Mouse (Mus musculus) 3134 (cell line): Measurements from ENCODE around the gene Ctrc.
A peak's percentile ranks its signal among the peaks of the same experiment; 100 is the strongest.
"Not testable (repeated sequence)": the region's sequence is repeated elsewhere in the genome, so short reads cannot be mapped to it uniquely, and the experiment has no call there.

ENCODE experiments used
- DNase-seq: peaks from one replicate; pipeline ENCODE4 v3.0.0-alpha.2; 2011; ENCODE audit warnings: low spot score; ENCODE audit not compliant: insufficient read length; ENCODE audit errors: extremely low read depth

Gene Ctrc

DNA sequence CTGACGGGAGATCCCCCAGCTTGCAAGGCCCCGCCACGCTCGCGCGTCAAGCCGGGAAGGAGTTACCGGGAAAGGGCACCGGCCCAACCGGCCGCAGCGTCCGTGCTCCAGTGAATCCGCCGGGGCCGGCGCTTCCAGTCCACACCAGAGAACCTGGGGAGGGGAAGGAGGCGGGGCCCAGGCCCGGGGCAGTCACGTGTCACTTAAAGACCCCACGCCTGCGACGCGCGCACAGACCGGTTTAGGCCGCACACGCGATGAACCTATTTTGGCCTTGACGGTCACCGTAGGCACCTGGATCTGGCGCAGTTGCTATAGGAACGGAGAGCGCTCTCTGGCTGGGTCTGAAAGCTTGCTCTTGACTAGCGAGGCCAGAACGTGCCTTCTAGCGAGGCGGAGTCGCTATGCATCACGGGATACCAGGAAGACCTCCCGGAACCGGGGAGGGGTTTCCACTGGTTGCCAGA lies 55.6 kb downstream of the Ctrc start, which contains the start of gene Dnajc16:
Dnajc16 (minus strand) TSS at position 408 of the 467 bp plus-strand sequence.
- DNase-seq, result peak; percentile 96

DNA sequence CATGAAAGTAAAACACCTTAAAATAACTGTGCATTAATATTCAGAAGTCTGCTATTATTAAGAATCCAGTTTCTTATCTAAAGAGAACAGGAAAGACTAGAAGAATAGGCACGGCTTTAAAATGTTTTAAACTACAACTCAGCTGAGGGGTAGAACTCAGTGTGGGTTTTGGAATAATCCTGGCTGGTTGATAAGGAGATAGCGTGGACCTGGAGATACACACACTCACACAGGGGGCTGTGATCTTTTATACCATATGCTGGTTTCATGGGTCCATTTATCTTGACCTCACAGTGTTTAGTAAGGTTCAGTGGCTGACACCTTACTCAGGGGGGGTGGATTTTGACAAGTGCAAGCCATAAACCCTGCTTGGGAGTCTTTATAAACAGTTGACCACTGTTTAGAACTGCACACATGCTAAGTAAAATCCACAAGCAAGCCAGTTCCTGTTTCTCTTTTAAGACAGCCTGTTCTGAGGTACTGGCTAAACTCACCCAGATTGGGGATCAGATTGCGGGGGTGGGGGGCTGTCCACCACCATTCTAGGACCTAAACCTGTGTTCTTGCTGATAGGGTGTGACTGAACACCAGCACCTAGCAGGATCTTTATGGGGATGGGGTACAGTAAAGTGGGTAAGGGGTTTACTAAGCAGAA lies 56.5 kb downstream of the Ctrc start:
- DNase-seq, result no peak

DNA sequence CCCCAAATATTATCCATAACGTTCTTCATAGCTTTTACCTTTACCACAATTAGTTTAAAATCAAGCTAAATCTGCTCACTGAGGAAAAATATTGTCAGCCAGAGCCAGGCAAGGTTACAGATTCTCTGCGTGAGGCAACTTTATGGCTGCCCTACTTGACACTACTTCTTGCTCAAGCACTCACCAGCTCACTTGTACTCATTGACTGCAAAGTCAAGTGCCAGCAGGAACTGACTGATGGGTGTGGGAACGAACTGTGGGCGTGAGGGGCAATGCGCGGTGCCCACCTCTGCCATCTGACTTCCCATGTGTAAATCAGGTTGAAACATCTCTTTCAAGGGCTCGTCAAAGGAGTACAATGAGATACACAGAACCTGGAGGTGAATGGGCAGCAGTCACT lies 58.7 kb downstream of the Ctrc start:
- no peak for DNase-seq

DNA sequence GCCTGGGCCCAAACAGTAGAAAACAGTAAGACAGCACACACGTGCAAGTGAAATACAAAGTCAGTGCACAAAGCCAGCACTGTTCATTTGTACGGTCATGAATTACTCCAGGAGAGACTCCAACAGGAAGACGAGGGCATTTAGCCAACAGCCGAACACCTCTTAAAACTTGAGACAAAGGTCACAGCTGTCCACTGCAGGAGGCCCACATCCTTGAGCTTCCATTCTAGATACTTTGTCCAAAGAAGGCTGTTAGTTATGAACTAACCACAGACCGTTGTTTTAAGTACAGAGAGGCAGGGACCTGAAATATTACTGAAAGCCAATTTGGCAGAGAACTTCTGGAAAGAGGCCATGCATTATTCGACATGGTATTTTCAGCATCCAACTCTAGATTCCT lies 59.1 kb downstream of the Ctrc start:
- no peak for DNase-seq

DNA sequence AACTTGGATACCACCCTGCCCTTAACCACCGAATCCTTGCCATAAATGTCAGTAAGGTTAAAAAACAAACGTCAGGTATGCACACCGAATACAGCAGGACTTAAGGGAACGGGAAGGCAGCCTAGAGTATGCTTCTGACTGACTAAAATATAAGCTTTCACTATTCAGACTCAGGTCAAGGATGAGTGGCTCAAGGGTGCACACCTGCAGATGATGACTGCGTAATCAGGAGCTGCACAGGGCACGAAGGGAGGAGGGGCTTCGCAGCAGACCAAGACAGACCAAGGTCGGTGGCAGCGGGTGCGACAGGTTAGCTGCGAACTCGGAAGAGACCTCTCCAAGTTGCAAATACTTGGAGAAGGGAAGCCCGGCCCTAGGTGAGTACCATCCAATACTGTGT lies 60.0 kb downstream of the Ctrc start:
- DNase-seq, result no peak

DNA sequence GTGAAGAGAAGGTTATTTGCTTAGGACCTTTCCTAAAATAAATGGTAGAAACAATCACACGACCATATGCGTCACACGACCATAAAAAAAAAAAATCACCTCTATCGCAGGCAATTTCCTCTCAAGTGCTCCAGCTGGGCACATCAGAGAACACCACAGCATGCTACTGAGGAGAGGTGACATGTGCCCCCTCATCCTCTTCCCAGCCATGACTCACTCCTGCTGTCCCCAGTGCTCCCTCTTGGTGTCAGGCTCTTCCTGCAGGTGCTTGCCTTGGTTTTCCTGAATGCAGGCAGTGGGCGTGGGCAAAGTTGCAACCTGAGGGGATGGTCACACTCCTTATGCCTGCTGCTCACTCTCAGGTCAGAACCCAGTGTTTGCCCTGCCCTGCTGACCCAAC lies 61.3 kb downstream of the Ctrc start:
- no peak for DNase-seq

DNA sequence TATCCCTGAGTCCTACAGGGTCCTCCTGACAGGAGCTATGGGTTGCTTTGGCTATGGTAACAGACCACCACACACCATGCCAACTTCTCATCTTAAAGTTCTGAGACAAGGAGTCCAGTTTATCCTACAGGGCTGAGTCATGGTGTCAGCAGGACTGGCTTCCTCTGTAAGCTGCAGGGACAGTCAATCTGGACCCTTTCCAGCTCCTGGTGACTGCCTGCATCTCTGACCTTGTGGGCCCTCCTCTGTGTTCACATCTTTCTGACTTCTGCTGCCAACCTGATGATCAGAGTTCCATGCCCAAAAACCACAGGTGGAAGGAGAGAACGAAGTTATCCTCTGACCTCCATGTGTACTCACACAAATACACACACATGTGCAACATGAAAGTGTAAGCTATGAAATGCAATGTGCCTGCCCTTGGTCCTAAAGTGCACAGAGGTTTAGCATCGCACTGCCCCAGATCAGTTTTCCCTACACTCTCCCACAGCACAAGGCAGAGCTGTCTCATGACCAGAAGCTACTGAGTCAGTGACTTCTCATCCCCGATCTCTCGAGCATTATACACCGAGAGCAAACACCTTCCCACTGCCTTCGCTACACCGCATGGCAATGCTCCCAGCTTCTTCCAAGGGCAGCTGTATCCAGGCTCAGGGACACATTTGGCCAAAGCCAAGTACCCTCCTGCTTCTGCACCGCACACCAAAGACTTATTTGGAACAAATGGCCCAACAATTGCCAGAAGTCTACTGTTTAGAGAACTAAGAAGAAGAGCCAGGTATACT lies 64.8 kb downstream of the Ctrc start:
- no peak for DNase-seq

DNA sequence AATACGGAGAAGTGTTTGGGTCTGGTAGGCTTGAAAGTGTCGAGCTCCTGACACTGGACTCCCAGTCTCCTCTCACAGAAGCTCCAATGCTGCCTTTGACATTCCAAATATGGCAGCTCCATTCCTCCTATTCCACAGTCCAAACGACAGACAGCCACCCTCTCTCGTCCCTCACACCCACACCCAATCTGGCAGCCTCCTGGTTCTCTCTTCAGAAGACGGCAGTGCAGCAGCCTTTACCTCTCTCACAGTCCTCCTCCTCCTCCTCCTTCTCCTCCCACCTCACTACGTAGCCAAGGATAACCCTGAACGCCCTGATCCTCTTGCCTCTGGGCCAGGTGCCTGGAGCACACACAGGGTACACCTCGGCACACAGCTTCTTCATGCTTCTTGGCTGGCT lies 66.3 kb downstream of the Ctrc start:
- no peak for DNase-seq

DNA sequence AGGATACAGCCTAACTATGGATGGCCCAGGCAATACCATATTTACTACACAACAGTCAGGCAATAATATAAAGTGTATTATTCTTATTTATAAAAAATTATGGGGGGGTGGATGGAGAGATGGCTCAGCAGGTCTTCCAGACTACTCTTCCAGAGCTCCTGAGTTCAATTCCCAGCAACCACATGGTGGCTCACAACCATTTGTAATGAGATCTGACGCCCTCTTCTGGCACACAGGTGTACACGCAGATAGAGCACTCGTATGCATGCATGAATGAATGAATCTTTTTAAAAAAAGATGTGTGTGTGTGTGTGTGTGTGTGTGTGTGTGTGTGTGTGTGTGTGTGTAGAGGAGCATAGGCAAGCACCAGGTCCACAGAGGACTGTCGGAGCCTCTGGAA lies 73.1 kb downstream of the Ctrc start:
- not testable (repeated sequence) for DNase-seq

DNA sequence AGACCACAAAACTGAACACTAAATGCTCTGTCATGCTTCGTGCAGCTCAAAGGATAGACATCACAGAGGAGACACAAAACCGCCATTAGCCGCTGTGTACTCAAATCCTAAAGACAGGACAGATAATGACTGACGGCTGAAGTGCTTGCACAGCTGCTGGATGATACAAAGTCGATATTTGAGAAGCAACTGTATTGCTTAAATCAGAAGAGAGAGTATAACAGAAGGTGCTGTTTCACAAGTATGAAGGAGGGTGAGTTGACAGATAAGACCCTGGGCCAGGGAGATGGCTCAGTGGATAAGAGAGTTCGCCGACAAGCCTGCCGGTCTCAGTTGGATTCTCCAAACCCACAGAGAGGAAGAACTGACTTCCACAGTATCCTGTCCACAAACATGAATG lies 74.3 kb downstream of the Ctrc start:
- DNase-seq, result no peak

DNA sequence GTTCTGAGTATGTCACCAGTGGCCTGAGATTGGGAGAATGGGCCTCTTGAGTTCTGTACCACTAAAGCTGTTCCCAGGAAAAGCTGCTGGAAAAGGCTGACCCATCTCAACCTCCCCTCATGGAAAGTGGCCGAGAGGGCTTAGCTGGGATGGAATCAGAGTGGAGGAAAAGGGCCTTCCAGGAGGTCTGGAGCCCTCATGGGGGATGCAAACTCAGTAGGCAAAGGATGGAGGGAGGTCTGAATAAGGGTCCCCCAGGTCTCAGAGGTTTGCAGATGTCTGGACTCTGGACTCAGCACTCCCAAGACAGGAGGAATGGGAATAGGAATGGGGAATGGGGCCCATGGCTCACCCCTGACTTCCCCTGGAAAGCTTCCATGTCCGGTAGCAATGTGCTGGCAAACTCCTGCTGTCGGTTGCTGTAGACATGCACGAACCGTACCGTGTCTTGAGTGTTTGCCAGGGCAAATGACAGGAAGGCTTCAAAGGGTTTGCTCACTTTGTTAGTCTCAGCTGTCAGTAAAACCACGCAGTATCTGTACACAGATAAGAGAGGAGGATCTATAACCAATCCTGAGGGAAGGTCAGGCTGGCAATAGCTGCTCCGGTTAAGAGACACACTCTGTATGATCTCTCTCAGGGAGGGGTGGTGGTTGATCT lies 76.5 kb downstream of the Ctrc start:
- DNase-seq, result no peak

DNA sequence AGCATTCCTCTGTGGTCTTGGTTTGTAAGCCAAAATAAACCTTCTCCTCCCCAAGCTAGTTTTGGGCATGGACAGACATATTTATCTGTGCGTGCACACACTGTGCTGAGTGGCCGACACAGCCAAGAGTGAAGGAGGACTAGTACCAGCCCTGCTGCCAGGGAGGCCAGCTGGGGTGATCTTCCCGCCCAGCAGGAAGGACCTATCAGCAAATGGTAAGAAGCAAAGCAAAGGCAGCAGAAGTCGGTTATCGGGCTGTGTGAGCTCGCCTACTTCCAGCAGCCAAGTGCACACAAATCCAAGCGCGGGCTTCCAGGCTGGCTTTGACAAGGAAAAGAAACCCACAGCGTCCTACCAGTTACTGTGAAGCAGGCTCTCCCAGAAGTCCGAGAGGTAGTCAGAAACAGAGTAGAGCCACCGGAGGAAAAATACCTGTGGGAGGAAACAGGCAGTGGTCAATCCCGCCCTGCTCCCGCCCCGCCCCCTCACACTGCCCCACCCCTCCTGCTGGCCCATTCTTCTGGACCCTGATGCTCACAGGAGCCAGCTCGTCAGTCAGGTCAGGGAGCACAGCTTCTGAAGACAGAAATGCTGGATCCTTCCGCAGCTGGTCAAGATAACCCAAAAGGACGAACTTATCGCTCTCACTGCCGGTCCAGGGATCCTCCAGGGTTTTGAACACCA lies 78.7 kb downstream of the Ctrc start:
- DNase-seq, result peak; percentile 87

DNA sequence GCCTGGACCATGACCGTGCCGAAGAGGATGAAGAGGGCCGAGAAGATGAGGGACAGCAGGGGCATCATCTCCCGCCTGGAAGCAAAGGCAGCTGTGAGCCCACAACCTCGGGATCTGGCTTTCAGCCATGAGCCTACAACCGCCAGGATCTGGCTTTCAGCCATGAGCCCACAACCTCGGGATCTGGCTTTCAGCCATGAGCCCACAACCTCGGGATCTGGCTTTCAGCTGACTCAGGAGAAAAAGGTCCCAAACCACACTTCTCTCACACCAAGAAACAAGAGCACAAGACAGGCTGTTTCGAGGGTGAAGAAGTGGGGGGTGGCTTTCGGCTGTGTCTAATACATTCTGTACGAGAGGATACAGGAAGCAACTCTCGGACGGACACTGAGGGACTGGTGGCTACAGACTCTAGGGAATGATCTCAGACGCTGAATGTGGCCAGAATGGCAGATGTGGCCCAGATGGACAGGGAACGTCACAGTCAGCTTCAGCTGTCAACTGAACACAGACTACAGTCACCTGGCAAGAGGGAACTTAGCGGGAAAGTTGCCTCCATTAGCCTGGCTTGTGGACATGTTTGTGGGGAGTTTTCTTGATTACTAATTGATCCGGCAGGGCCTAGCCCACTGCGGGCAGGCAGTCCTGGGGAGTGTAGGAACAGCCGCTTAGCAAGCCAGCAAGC lies 79.3 kb downstream of the Ctrc start:
- DNase-seq, result peak; percentile 78

DNA sequence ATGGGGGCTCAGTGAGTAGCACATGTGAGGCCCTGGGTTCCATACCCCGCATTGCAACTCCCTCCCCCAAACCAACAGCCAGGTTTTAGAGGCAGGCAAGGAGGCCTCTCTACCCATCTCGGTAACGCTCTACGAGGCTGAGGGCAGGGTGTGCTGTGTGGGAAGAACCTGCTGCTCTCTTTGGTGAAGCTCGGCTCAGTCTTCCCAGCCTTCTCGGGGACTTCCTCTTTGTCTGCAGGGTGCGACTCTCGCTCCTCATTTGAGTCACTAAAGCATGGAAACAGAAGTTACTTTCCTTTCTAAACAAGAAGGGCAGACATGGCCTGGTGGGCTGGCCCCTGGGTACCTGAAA lies 79.9 kb downstream of the Ctrc start:
- no peak for DNase-seq

DNA sequence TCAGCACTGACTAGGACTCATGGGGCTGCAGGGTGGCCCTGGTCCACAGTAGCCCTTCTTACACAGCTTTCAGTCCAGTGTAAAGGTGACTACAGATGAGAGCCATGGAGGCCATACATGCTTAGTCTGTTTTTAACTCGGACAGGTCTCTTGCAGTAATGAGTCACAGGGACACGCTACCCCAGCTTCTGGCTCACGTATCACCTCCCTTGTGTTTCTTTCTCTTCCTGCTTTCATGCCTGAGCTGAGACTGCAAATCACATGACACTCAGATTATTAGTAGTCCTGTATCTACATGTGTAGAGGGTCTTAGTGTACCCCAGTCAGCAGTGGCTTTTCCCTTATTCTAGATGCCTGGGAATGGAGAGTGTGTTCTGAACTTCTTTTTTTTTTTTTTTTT lies 81.2 kb downstream of the Ctrc start:
- no peak for DNase-seq
